Mouse (Mus musculus) E14TG2a.4 (cell line): ENCODE data around the gene Olfr718-ps1.

ENCODE experiments used
- H3K27me3 ChIP-seq: 2 replicates; pipeline ENCODE4 v1.6.1; 2014; ENCODE audit warnings: low read length, control low read depth; ENCODE audit not compliant: insufficient read depth
- H3K36me3 ChIP-seq: 2 replicates; pipeline ENCODE4 v1.6.1; 2014; ENCODE audit warnings: low read length, control low read depth; ENCODE audit not compliant: insufficient read depth
- H3K4me1 ChIP-seq: replicated peaks from 2 replicates; pipeline ENCODE4 v1.6.1; 2014; ENCODE audit warnings: low read depth, low read length, control low read depth
- H3K4me3 ChIP-seq: replicated peaks from 2 replicates; pipeline ENCODE4 v1.5.1; 2014; ENCODE audit warnings: mild to moderate bottlenecking, low read length
- H3K9me3 ChIP-seq: 2 replicates; pipeline ENCODE4 v1.6.1; 2014; ENCODE audit warnings: low read length, control low read depth
- CTCF ChIP-seq: conservative IDR thresholded peaks from 2 replicates; pipeline ENCODE4 v1.5.1; 2014; ENCODE audit warnings: low read length
- NANOG ChIP-seq: IDR thresholded peaks from 2 replicates; pipeline ENCODE4 v1.6.1; 2014; ENCODE audit warnings: borderline replicate concordance, low read length, mixed read lengths
- POU5F1 ChIP-seq: IDR thresholded peaks from 2 replicates; pipeline ENCODE4 v1.6.1; 2014; ENCODE audit warnings: low read length, borderline replicate concordance

Gene Olfr718-ps1

GRCm38 (mm10) chr5:143125601-143126000 is 21.8 kb downstream of the Olfr718-ps1 start:
- peaks cover 47% of the 10 kb centered on the region for H3K9me3 ChIP-seq
- no peak for TF ChIP-seq POU5F1
- TF ChIP-seq NANOG: no peak
- no peak for TF ChIP-seq CTCF
- no peak overlapping the region; the same call in 1 of the 2 replicates for H3K4me3 ChIP-seq
- H3K27me3 ChIP-seq: no peaks in the 10 kb centered on the region
- no peaks in the 10 kb centered on the region; the same call in 1 of the 2 replicates for H3K36me3 ChIP-seq
- H3K4me1 ChIP-seq: peaks cover 61% of the 10 kb centered on the region

GRCm38 (mm10) chr5:143124805-143125378 is 22.5 kb downstream of the Olfr718-ps1 start:
- Histone ChIP-seq H3K9me3 (peaks cover 42% of the 10 kb centered on the region), H3K27me3 (no peaks in the 10 kb centered on the region), H3K36me3 (no peaks in the 10 kb centered on the region; the same call in 1 of the 2 replicates), H3K4me3 (no peak overlapping the region), H3K4me1 (peaks cover 68% of the 10 kb centered on the region)
- no peak for TF ChIP-seq CTCF
- TF ChIP-seq NANOG: no peak
- no peak for TF ChIP-seq POU5F1

- TF ChIP-seq NANOG: peak; percentile 49; the same call in 1 of the 2 replicates
- TF ChIP-seq CTCF: no peak
- Histone ChIP-seq H3K36me3 (no peaks in the 10 kb centered on the region), H3K27me3 (no peaks in the 10 kb centered on the region), H3K4me1 (peaks cover 76% of the 10 kb centered on the region), H3K9me3 (peaks cover 19% of the 10 kb centered on the region), H3K4me3 (peak overlapping the region; percentile 45)
These were observed 24.7 kb downstream of the Olfr718-ps1 start for GRCm38 (mm10) chr5:143122673-143123072.

- H3K4me3 ChIP-seq: peak overlapping the region; percentile 45
- TF ChIP-seq NANOG (no peak), CTCF (no peak), POU5F1 (no peak)
- H3K4me1 ChIP-seq: peaks cover 75% of the 10 kb centered on the region
- peaks cover 15% of the 10 kb centered on the region for H3K9me3 ChIP-seq
- H3K36me3 ChIP-seq: no peaks in the 10 kb centered on the region
- H3K27me3 ChIP-seq: no peaks in the 10 kb centered on the region
These were observed 25.3 kb downstream of the Olfr718-ps1 start for GRCm38 (mm10) chr5:143122125-143122524.

- Histone ChIP-seq H3K9me3 (no peaks in the 10 kb centered on the region), H3K27me3 (no peaks in the 10 kb centered on the region), H3K4me1 (peaks cover 38% of the 10 kb centered on the region), H3K36me3 (peaks cover 17% of the 10 kb centered on the region), H3K4me3 (peak within 1 kb of the TSS; percentile 89)
- peak; percentile 43 for TF ChIP-seq CTCF
- TF ChIP-seq POU5F1: no peak
These were observed 34.8 kb downstream of the Olfr718-ps1 start, which contains the start of gene Rnf216 for GRCm38 (mm10) chr5:143112281-143113246. Rnf216 (minus strand) TSS chr5:143112994.

- Histone ChIP-seq H3K4me1 (peaks cover 46% of the 10 kb centered on the region), H3K27me3 (no peaks in the 10 kb centered on the region), H3K9me3 (no peaks in the 10 kb centered on the region), H3K36me3 (peaks cover 23% of the 10 kb centered on the region), H3K4me3 (no peak overlapping the region)
- no peak for TF ChIP-seq POU5F1
These were observed 40.5 kb downstream of the Olfr718-ps1 start for GRCm38 (mm10) chr5:143106842-143107241.

- TF ChIP-seq POU5F1 (no peak), NANOG (no peak), CTCF (no peak)
- peaks cover 8% of the 10 kb centered on the region for H3K36me3 ChIP-seq
- no peaks in the 10 kb centered on the region for H3K27me3 ChIP-seq
- no peaks in the 10 kb centered on the region for H3K9me3 ChIP-seq
- H3K4me3 ChIP-seq: no peak overlapping the region
- peaks cover 27% of the 10 kb centered on the region for H3K4me1 ChIP-seq
These were observed 44.1 kb downstream of the Olfr718-ps1 start for GRCm38 (mm10) chr5:143103231-143103630.

GRCm38 (mm10) chr5:143101626-143102025 is 45.8 kb downstream of the Olfr718-ps1 start:
- TF ChIP-seq CTCF (no peak), NANOG (no peak), POU5F1 (no peak)
- no peak overlapping the region for H3K4me3 ChIP-seq
- H3K27me3 ChIP-seq: no peaks in the 10 kb centered on the region
- no peaks in the 10 kb centered on the region for H3K9me3 ChIP-seq
- peaks cover 19% of the 10 kb centered on the region for H3K4me1 ChIP-seq
- H3K36me3 ChIP-seq: peaks cover 4% of the 10 kb centered on the region

GRCm38 (mm10) chr5:143095256-143095655 is 52.1 kb downstream of the Olfr718-ps1 start:
- H3K4me3 ChIP-seq: no peak overlapping the region
- no peaks in the 10 kb centered on the region for H3K9me3 ChIP-seq
- peaks cover 2% of the 10 kb centered on the region; the same call in 1 of the 2 replicates for H3K4me1 ChIP-seq
- H3K36me3 ChIP-seq: peaks cover 55% of the 10 kb centered on the region
- no peaks in the 10 kb centered on the region for H3K27me3 ChIP-seq
- TF ChIP-seq CTCF (no peak), NANOG (no peak), POU5F1 (no peak)
